Mouse (Mus musculus): ENCODE results near the gene Stam2. TPM values are rescaled to one million over a fixed set of nuclear protein-coding genes. Genes with fewer than 3 reads are reported as not detected.

Stam2 gene
- total RNA-seq, 2 experiments from 2014 or later = 31.6 to 32.5 TPM

DNA sequence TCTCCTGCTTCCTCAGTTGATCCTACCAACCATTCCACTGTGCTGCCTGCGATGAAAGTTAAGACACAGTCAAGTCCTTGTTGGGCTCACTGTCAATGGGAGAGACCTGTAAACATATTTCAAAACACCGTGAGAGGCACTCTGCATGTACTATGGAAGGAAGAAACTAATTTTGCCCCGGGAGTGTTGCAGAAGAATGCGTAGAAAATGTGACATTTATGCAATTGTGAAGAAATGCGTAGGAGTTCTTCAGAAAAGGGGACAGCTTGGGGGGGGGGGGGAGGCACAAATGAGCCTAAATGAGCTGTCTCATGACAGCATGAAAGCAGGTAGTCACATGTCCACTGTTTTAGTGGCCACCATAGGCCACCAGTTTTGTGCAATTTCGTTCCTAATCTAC, 90.5 kb downstream of the Stam2 start:
- no peak for DNase-seq

- DNase-seq = no peak
Observed at GRCm38 (mm10) chr2:52647255-52647998, 94.7 kb downstream of the Stam2 start.

DNA sequence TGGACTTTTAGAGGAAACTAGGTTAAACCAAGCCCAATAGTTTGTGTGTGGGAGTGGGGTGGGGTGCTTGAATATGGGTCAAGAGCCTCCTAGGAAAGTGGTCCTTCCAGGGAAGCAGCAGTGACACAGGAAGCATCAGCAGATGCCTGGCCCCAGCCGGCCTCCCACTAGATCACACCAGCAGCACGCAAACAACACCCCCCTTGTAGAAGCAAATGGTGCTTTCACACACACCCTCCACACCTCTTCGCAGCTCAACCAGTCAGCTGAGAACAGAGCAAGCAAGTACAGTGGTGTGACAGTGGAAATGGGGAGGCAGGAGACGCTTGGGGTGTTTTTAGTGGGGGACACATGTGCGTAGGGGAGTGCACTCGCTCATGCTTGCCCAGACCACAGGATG, 98.4 kb downstream of the Stam2 start:
- no peak for DNase-seq

Other genes starting within 250 kb of the Stam2 start
- 1 to 10 TPM in 1 of 2 experiments, under 1 TPM in 1; 0.36 to 1.4 TPM for gene Cacnb4, start 65.5 kb downstream of the Stam2 start, total RNA-seq (2021)
- gene Fmnl2, start 115.6 kb upstream of the Stam2 start, total RNA-seq (2021) = 10 to 100 TPM; 15.2 to 15.7 TPM

Measured in adrenal gland, postnatal 10 days (tissue).